Mouse (Mus musculus) MEL (cell line): ENCODE measurements around the gene 1700029H14Rik. TPM values are rescaled to one million over a fixed set of nuclear protein-coding genes. Genes with fewer than 3 reads are reported as not detected.

Experiments used
- DNase-seq: peaks from one replicate; pipeline ENCODE4 v3.0.0; 2011; ENCODE audit warnings: low read depth, low spot score
- H3K27ac ChIP-seq: 2 replicates; pipeline ENCODE4 v1.5.1; 2012; ENCODE audit warnings: low read depth, mild to moderate bottlenecking, control low read depth, low read length, moderate library complexity; ENCODE audit not compliant: control insufficient read depth
- H3K27me3 ChIP-seq, 2 experiments: fragments of 150-350 bp in 1 of 2; sonication (generic) in 1 of 2; 2 replicates each; pipeline ENCODE4 v1.6.1; 2012; ENCODE audit warnings: low read length in 2 of 2, mild to moderate bottlenecking in 2 of 2, improper control_type of control experiment in 1 of 2, moderate library complexity in 1 of 2; ENCODE audit not compliant: insufficient read depth in 2 of 2, control insufficient read depth in 1 of 2
- H3K36me3 ChIP-seq, 2 experiments: 2 replicates each; pipeline ENCODE4 v1.6.1; 2012 to 2014; ENCODE audit warnings: low read length in 2 of 2, improper control_type of control experiment in 1 of 2, inconsistent platforms in 1 of 2, mild to moderate bottlenecking in 1 of 2; ENCODE audit not compliant: insufficient read depth in 2 of 2, control insufficient read depth in 1 of 2
- H3K4me1 ChIP-seq, 2 experiments: fragments of 150-350 bp in 1 of 2; sonication (generic) in 1 of 2; 2 replicates each; pipeline ENCODE4 v1.6.1; 2012; ENCODE audit warnings: low read length in 2 of 2, improper control_type of control experiment in 1 of 2, mild to moderate bottlenecking in 1 of 2; ENCODE audit not compliant: insufficient read depth in 2 of 2, control insufficient read depth in 1 of 2
- H3K4me3 ChIP-seq, 2 experiments: fragments of 150-350 bp in 1 of 2; sonication (generic) in 1 of 2; 2 replicates each; pipeline ENCODE4 v1.5.1; 2012; ENCODE audit warnings: low read depth in 2 of 2, low read length in 2 of 2, mild to moderate bottlenecking in 2 of 2, moderate library complexity in 2 of 2, control low read depth in 1 of 2, improper control_type of control experiment in 1 of 2; ENCODE audit not compliant: control insufficient read depth in 1 of 2, insufficient read depth in 1 of 2
- H3K79me2 ChIP-seq: 2 replicates; pipeline ENCODE4 v1.6.1; 2012; ENCODE audit warnings: mild to moderate bottlenecking, low read length, moderate library complexity; ENCODE audit not compliant: control insufficient read depth, poor library complexity, insufficient read depth
- H3K9ac ChIP-seq: 2 replicates; pipeline ENCODE4 v1.6.1; 2012; ENCODE audit warnings: low read depth, mild to moderate bottlenecking, control low read depth, low read length, moderate library complexity; ENCODE audit not compliant: control insufficient read depth, poor library complexity, severe bottlenecking
- H3K9me3 ChIP-seq: fragments of 150-350 bp; sonication (generic); replicated peaks from 2 replicates; pipeline ENCODE4 v1.6.1; 2012; ENCODE audit warnings: mild to moderate bottlenecking, low read length, improper control_type of control experiment, moderate library complexity; ENCODE audit not compliant: insufficient read depth
- BHLHE40 ChIP-seq: IDR thresholded peaks from 2 replicates; pipeline ENCODE4 v1.6.1; 2012; ENCODE audit warnings: low read depth, mild to moderate bottlenecking, inconsistent platforms, low read length, improper control_type of control experiment, borderline replicate concordance
- CHD1 ChIP-seq: IDR thresholded peaks from 2 replicates; pipeline ENCODE4 v1.6.1; 2012; ENCODE audit warnings: low read depth, mild to moderate bottlenecking, inconsistent platforms, low read length, improper control_type of control experiment
- CHD2 ChIP-seq: IDR thresholded peaks from 2 replicates; pipeline ENCODE4 v1.6.1; 2011; ENCODE audit warnings: low read length, improper control_type of control experiment
- CTCF ChIP-seq, 3 experiments: IDR thresholded peaks in 2 of 3; conservative IDR thresholded peaks in 1 of 3; 2 replicates each; pipeline ENCODE4 v1.5.1; 2011 to 2012; ENCODE audit warnings: low read length in 3 of 3, low read depth in 2 of 3, mild to moderate bottlenecking in 2 of 3, improper control_type of control experiment in 1 of 3, inconsistent platforms in 1 of 3, mixed read lengths in 1 of 3, moderate library complexity in 1 of 3; ENCODE audit not compliant: control insufficient read depth in 1 of 3, insufficient read depth in 1 of 3, poor library complexity in 1 of 3, severe bottlenecking in 1 of 3
- E2F4 ChIP-seq: IDR thresholded peaks from 2 replicates; pipeline ENCODE4 v1.6.1; 2011; ENCODE audit warnings: low read depth, low read length, improper control_type of control experiment, borderline replicate concordance
- ELF1 ChIP-seq: IDR thresholded peaks from 2 replicates; pipeline ENCODE4 v1.6.1; 2014; ENCODE audit warnings: low read depth, mild to moderate bottlenecking, inconsistent platforms, low read length, improper control_type of control experiment, moderate library complexity
- EP300 ChIP-seq, 2 experiments: IDR thresholded peaks; 2 replicates each; pipeline ENCODE4 v1.6.1; 2011; ENCODE audit warnings: improper control_type of control experiment in 2 of 2, low read length in 2 of 2, low read depth in 1 of 2, mild to moderate bottlenecking in 1 of 2
- ETS1 ChIP-seq: IDR thresholded peaks from 2 replicates; pipeline ENCODE4 v1.6.1; 2012; ENCODE audit warnings: low read depth, mild to moderate bottlenecking, inconsistent platforms, low read length, improper control_type of control experiment, moderate library complexity
- GABPA ChIP-seq: IDR thresholded peaks from 2 replicates; pipeline ENCODE4 v1.6.1; 2012; ENCODE audit warnings: low read depth, mild to moderate bottlenecking, inconsistent platforms, low read length, improper control_type of control experiment, moderate library complexity
- GATA1 ChIP-seq: IDR thresholded peaks from 2 replicates; pipeline ENCODE4 v1.6.1; 2011; ENCODE audit warnings: low read depth, low read length, improper control_type of control experiment
- JUND ChIP-seq: IDR thresholded peaks from 2 replicates; pipeline ENCODE4 v1.6.1; 2011; ENCODE audit warnings: low read depth, mild to moderate bottlenecking, improper control_type of control experiment, low read length
- KAT2A ChIP-seq: conservative IDR thresholded peaks from 2 replicates; pipeline ENCODE4 v1.6.1; 2012; ENCODE audit warnings: low read depth, low read length, improper control_type of control experiment, inconsistent platforms
- MAFK ChIP-seq: IDR thresholded peaks from 2 replicates; pipeline ENCODE4 v1.6.1; 2011; ENCODE audit warnings: low read depth, mild to moderate bottlenecking, low read length, improper control_type of control experiment, borderline replicate concordance
- MAX ChIP-seq: IDR thresholded peaks from 2 replicates; pipeline ENCODE4 v1.6.1; 2011; ENCODE audit warnings: low read length, improper control_type of control experiment
- MAZ ChIP-seq: IDR thresholded peaks from 2 replicates; pipeline ENCODE4 v1.6.1; 2012; ENCODE audit warnings: low read depth, mild to moderate bottlenecking, inconsistent platforms, low read length, improper control_type of control experiment
- MYC ChIP-seq: IDR thresholded peaks from 2 replicates; pipeline ENCODE4 v1.6.1; 2011; ENCODE audit warnings: low read depth, mild to moderate bottlenecking, low read length, improper control_type of control experiment, moderate library complexity
- NELFE ChIP-seq: IDR thresholded peaks from 2 replicates; pipeline ENCODE4 v1.6.1; 2011; ENCODE audit warnings: low read depth, low read length, improper control_type of control experiment
- POLR2A ChIP-seq, 2 experiments: IDR thresholded peaks; 2 replicates each; pipeline ENCODE4 v1.6.1; 2011 to 2012; ENCODE audit warnings: low read length in 2 of 2, mild to moderate bottlenecking in 2 of 2, control low read depth in 1 of 2, improper control_type of control experiment in 1 of 2, low read depth in 1 of 2, moderate library complexity in 1 of 2; ENCODE audit not compliant: control insufficient read depth in 1 of 2, insufficient read depth in 1 of 2, poor library complexity in 1 of 2
- POLR2AphosphoS2 ChIP-seq: IDR thresholded peaks from 2 replicates; pipeline ENCODE4 v1.6.1; 2011; ENCODE audit warnings: low read length, improper control_type of control experiment
- POLR2AphosphoS5 ChIP-seq: IDR thresholded peaks from 2 replicates; pipeline ENCODE4 v1.6.1; 2012; ENCODE audit warnings: low read depth, borderline replicate concordance, mild to moderate bottlenecking, inconsistent platforms, low read length, moderate library complexity, mixed read lengths
- RAD21 ChIP-seq: IDR thresholded peaks from 2 replicates; pipeline ENCODE4 v1.6.1; 2011; ENCODE audit warnings: mild to moderate bottlenecking, low read depth, low read length, improper control_type of control experiment
- SIN3A ChIP-seq: IDR thresholded peaks from 2 replicates; pipeline ENCODE4 v1.6.1; 2012; ENCODE audit warnings: low read length, improper control_type of control experiment, inconsistent platforms
- SMC3 ChIP-seq: IDR thresholded peaks from 2 replicates; pipeline ENCODE4 v1.6.1; 2011; ENCODE audit warnings: low read depth, low read length, improper control_type of control experiment
- TCF12 ChIP-seq: IDR thresholded peaks from 2 replicates; pipeline ENCODE4 v1.6.1; 2014; ENCODE audit warnings: low read depth, mild to moderate bottlenecking, inconsistent platforms, low read length, improper control_type of control experiment, moderate library complexity
- ZKSCAN1 ChIP-seq: IDR thresholded peaks from 2 replicates; pipeline ENCODE4 v1.6.1; 2012; ENCODE audit warnings: low read depth, mild to moderate bottlenecking, inconsistent platforms, low read length, improper control_type of control experiment, moderate library complexity
- ZMIZ1 ChIP-seq: IDR thresholded peaks from 2 replicates; pipeline ENCODE4 v1.6.1; 2012; ENCODE audit warnings: low read depth, mild to moderate bottlenecking, inconsistent platforms, low read length, improper control_type of control experiment, moderate library complexity
- polyA plus RNA-seq, 2 experiments: library from polyadenylated mRNA; stranded (reverse) in 1 of 2; unstranded in 1 of 2; fragments of >175 nt in 1 of 2; fragments of >200 nt in 1 of 2; gene quantifications; 2 replicates each; pipeline versions ENCODE4 v1.2.1 to v1.2.4; 2012; ENCODE audit warnings: low replicate concordance in 2 of 2, low read depth in 1 of 2; ENCODE audit not compliant: insufficient read length in 2 of 2, insufficient read depth in 1 of 2, missing spikeins in 1 of 2
- total RNA-seq: library from RNA; depleted of rRNA; stranded (reverse); fragments of 300-350 nt; gene quantifications from 2 replicates; pipeline ENCODE4 v1.2.3, GENCODE M21; 2012

1700029H14Rik gene
- total and polyA plus RNA-seq, 3 experiments = 0.06 TPM; not detected in 2

DNA sequence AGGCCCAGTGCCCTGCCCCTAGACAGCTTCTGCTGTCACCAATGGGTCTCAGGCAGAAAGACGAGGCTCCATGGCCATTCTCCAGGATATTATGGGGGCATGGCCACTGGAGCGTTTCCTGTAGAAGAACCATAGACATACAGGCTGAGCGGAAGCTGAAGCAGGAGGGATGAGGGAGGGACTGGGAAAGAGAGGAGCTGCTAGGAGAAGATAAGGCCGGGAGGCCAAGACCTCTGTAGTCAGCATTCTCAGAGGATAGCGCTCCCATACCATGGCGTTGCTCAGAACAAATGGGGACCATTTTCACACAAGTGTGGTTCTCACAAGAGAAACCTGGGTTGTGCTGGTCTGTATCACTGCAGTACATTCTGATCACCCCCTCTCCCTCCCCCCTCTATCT is 26.8 kb upstream of the 1700029H14Rik start:
- H3K4me1 ChIP-seq = peaks cover 0 to 7% of the 10 kb centered on the region in 2 experiments; a peak in 2 of 4 replicates

DNA sequence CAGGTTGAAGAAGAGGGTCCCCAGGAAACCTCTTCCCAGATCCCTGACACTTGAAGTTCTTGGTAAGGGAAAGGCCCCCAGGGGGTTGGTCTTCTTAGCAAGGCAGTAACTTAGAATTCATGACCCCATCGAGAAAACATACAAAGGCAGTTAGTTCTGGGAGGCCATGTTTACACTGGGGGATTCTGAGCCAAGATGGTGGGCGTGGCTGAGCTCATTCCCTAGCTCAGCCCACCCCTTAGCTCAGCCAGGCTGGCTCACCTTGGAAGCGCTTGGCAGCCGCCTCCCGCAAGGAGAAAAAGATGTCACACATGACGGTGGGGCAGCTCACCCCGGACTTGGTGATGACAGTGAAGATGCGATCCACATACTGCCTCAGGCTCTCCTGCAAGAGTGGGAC is 22.4 kb upstream of the 1700029H14Rik start:
- no peaks in the 10 kb centered on the region for H3K79me2 ChIP-seq
- no peak overlapping the region for H3K4me3 ChIP-seq
- H3K4me1 ChIP-seq = no peaks in the 10 kb centered on the region
- no peaks in the 10 kb centered on the region for H3K9me3 ChIP-seq
- H3K9ac ChIP-seq = no peak overlapping the region
- no peak overlapping the region for H3K27ac ChIP-seq
- DNase-seq = no peak
- TF ChIP-seq SMC3 = no peak
- TF ChIP-seq CTCF (IDR thresholded peaks at IDR 0.05 in 2 of 3, conservative IDR thresholded peaks at IDR 0.05 in 1 of 3; ENCODE audit: control insufficient read depth in 1 of 3, insufficient read depth in 1 of 3, low read depth in 2 of 3, low read length in 3 of 3, poor library complexity in 1 of 3, severe bottlenecking in 1 of 3) = no peak
- TF ChIP-seq MYC = no peak
- no peak for TF ChIP-seq ETS1
- TF ChIP-seq CHD2 = no peak
- TF ChIP-seq MAX = no peak
- TF ChIP-seq ZMIZ1 = no peak
- TF ChIP-seq JUND = no peak
- TF ChIP-seq MAZ = no peak
- TF ChIP-seq MAFK = no peak
- peaks cover 0 to 4% of the 10 kb centered on the region in 2 experiments; a peak in 1 of 4 replicates for H3K36me3 ChIP-seq
- H3K27me3 ChIP-seq = no peaks in the 10 kb centered on the region

More for the DNA sequence above, 26.8 kb upstream of the 1700029H14Rik start:
- no peaks in the 10 kb centered on the region for H3K9me3 ChIP-seq
- no peak overlapping the region for H3K27ac ChIP-seq
- no peaks in the 10 kb centered on the region for H3K27me3 ChIP-seq
- H3K4me3 ChIP-seq = no peak overlapping the region
- peaks cover under 1 to 2% of the 10 kb centered on the region in 2 experiments; a peak in 3 of 4 replicates for H3K36me3 ChIP-seq
- H3K79me2 ChIP-seq = no peaks in the 10 kb centered on the region
- TF ChIP-seq E2F4 (no peak), GATA1 (no peak), MAFK (no peak), ETS1 (no peak), SIN3A (no peak), TCF12 (no peak), POLR2AphosphoS5 (no peak)
- no peak overlapping the region for H3K9ac ChIP-seq
- no peak for DNase-seq

DNA sequence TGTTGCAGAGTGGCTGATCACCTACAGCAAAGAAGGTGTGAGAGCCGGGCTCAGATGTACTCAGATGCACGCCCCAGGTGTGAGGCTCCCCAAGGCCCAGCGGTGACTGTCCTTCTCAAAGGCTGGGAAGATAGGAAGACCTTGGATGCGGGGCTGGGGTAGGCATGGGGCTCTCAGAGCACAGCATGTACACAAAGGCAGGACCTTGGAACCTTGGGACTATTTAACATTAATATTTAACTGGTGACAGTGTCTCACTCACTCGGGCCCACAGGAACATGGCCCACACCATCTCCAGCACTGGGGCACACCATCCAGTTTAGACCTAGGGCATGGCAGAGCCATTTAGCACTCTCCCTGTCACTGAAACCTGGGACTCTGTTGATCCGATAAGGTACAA is 15.6 kb upstream of the 1700029H14Rik start:
- Histone ChIP-seq H3K27me3 (no peaks in the 10 kb centered on the region), H3K4me3 (no peak overlapping the region), H3K4me1 (no peaks in the 10 kb centered on the region), H3K79me2 (no peaks in the 10 kb centered on the region), H3K36me3 (peaks cover 0 to under 1% of the 10 kb centered on the region in 2 experiments; a peak in 1 of 4 replicates), H3K9ac (no peak overlapping the region), H3K9me3 (no peaks in the 10 kb centered on the region), H3K27ac (no peak overlapping the region)
- DNase-seq = no peak
- TF ChIP-seq ZKSCAN1 = no peak
- TF ChIP-seq CHD2 = no peak
- TF ChIP-seq KAT2A = no peak
- no peak for TF ChIP-seq GABPA
- no peak for TF ChIP-seq POLR2A (IDR thresholded peaks at IDR 0.05; ENCODE audit: control insufficient read depth in 1 of 2, insufficient read depth in 1 of 2, low read depth in 1 of 2, low read length in 2 of 2, poor library complexity in 1 of 2)
- TF ChIP-seq JUND = no peak
- TF ChIP-seq RAD21 = no peak
- TF ChIP-seq EP300 (IDR thresholded peaks at IDR 0.05; ENCODE audit: low read depth in 1 of 2, low read length in 2 of 2) = no peak
- no peak for TF ChIP-seq POLR2AphosphoS2
- no peak for TF ChIP-seq CTCF (IDR thresholded peaks at IDR 0.05 in 2 of 3, conservative IDR thresholded peaks at IDR 0.05 in 1 of 3; ENCODE audit: control insufficient read depth in 1 of 3, insufficient read depth in 1 of 3, low read depth in 2 of 3, low read length in 3 of 3, poor library complexity in 1 of 3, severe bottlenecking in 1 of 3)
- TF ChIP-seq CHD1 = no peak
- TF ChIP-seq NELFE = no peak
- TF ChIP-seq GATA1 = no peak
- no peak for TF ChIP-seq MAZ
- TF ChIP-seq ELF1 = no peak
- TF ChIP-seq MAX = no peak
- TF ChIP-seq BHLHE40 = no peak
